Mouse (Mus musculus) lung, postnatal 0 days (tissue): ENCODE results near the gene Hic2. TPM values are rescaled to one million over a fixed set of nuclear protein-coding genes. Genes with fewer than 3 reads are reported as not detected.

ENCODE experiments used
- ATAC-seq: fragments of 200-750 bp; cut with Nextera tagmentation; 2 replicates; pipeline ENCODE4 v1.8.0; 2017; ENCODE audit warnings: moderate library complexity
- DNase-seq: peaks from one replicate; pipeline ENCODE4 v3.0.0-alpha.2; 2016; ENCODE audit warnings: low spot score
- H3K27ac ChIP-seq: fragments of 300-500 bp; sonication (generic); 2 replicates; pipeline ENCODE4 v1.5.1; 2014; ENCODE audit warnings: antibody characterized with exemption, mild to moderate bottlenecking, low read length, mixed read lengths
- H3K27me3 ChIP-seq: fragments of 300-500 bp; sonication (generic); replicated peaks from 2 replicates; pipeline ENCODE4 v1.6.1; 2014; ENCODE audit warnings: low read length, mixed read lengths; ENCODE audit not compliant: insufficient read depth
- H3K36me3 ChIP-seq: fragments of 300-500 bp; sonication (generic); 2 replicates; pipeline ENCODE4 v1.6.1; 2014; ENCODE audit warnings: low read length, mixed read lengths; ENCODE audit not compliant: insufficient read depth
- H3K4me1 ChIP-seq: fragments of 300-500 bp; sonication (generic); 2 replicates; pipeline ENCODE4 v1.6.1; 2014; ENCODE audit warnings: antibody characterized with exemption, low read depth, low read length, mixed read lengths; ENCODE audit not compliant: insufficient read depth
- H3K4me2 ChIP-seq: fragments of 300-500 bp; sonication (generic); replicated peaks from 2 replicates; pipeline ENCODE4 v1.6.1; 2014; ENCODE audit warnings: low read depth, mild to moderate bottlenecking, low read length, moderate library complexity, mixed read lengths
- H3K4me3 ChIP-seq: fragments of 300-500 bp; sonication (generic); 2 replicates; pipeline ENCODE4 v1.5.1; 2014; ENCODE audit warnings: low read depth, low read length
- H3K9ac ChIP-seq: fragments of 300-500 bp; sonication (generic); replicated peaks from 2 replicates; pipeline ENCODE4 v1.6.1; 2014; ENCODE audit warnings: low read depth, mild to moderate bottlenecking
- H3K9me3 ChIP-seq: fragments of 300-500 bp; sonication (generic); 2 replicates; pipeline ENCODE4 v1.6.1; 2016; ENCODE audit warnings: low read length, mixed read lengths
- CTCF ChIP-seq: IDR thresholded peaks from 2 replicates; pipeline ENCODE4 v1.5.1; 2016; ENCODE audit warnings: antibody characterized with exemption, mild to moderate bottlenecking
- EP300 ChIP-seq: IDR thresholded peaks from 2 replicates; pipeline ENCODE4 v1.6.1; 2016; ENCODE audit warnings: antibody characterized with exemption, mild to moderate bottlenecking, control low read depth
- WGBS: fragments of 180-500 bp; shearing (Covaris S2); extraction: QIAGEN DNeasy Blood & Tissue Kit; methylation state at CpG from one replicate; pipeline ENCODE4 v1.1.7; 2014; 5-methylcytosine and 5-hydroxymethylcytosine counted together
- polyA plus RNA-seq: library from polyadenylated mRNA; unstranded; fragments of >200 nt; fragmentation: Nextera tagmentation; extraction: Ambion mirVana; gene quantifications from 2 replicates; pipeline ENCODE4 v1.2.1, GENCODE M21; 2015

Gene Hic2
- 2.0 and 2.2 TPM in 2 replicates for polyA plus RNA-seq

GRCm38 (mm10) chr16:17232794-17233701 lies at the start of gene Hic2:
Gene Hic2 (plus strand): TSS chr16:17233572.
- Histone ChIP-seq H3K4me2 (peak within 1 kb of the TSS; percentile 97), H3K9me3 (no peaks in the 10 kb centered on the region), H3K4me1 (peaks cover 5% of the 10 kb centered on the region; the same call in 1 of the 2 replicates), H3K36me3 (no peaks in the 10 kb centered on the region), H3K27me3 (no peaks in the 10 kb centered on the region), H3K27ac (peak within 1 kb of the TSS; percentile 88), H3K4me3 (peak within 1 kb of the TSS; percentile 96), H3K9ac (peak within 1 kb of the TSS; percentile 76)
- no peak for TF ChIP-seq EP300
- no peak for TF ChIP-seq CTCF
- ATAC-seq, result peak; percentile 98
- 2% methylated on average over 51 of the region's 59 CpGs for WGBS
- DNase-seq, result peak; percentile 98

- Histone ChIP-seq H3K27ac (no peak overlapping the region), H3K36me3 (peaks cover 5% of the 10 kb centered on the region; the same call in 1 of the 2 replicates), H3K9me3 (no peaks in the 10 kb centered on the region), H3K4me2 (no peak overlapping the region), H3K4me1 (no peaks in the 10 kb centered on the region; the same call in 1 of the 2 replicates), H3K4me3 (no peak overlapping the region), H3K27me3 (no peaks in the 10 kb centered on the region), H3K9ac (no peak overlapping the region)
- ATAC-seq (no peak), DNase-seq (no peak)
- TF ChIP-seq CTCF (no peak), EP300 (no peak)
Observed at GRCm38 (mm10) chr16:17185475-17185874, 47.9 kb upstream of the Hic2 start.

GRCm38 (mm10) chr16:17193823-17194222 lies 39.5 kb upstream of the Hic2 start:
- 95% methylated on average over 4 of the region's 4 CpGs for WGBS
- Histone ChIP-seq H3K36me3 (no peaks in the 10 kb centered on the region), H3K4me2 (no peak overlapping the region), H3K27me3 (no peaks in the 10 kb centered on the region), H3K4me3 (no peak overlapping the region), H3K4me1 (no peaks in the 10 kb centered on the region), H3K27ac (no peak overlapping the region), H3K9me3 (no peaks in the 10 kb centered on the region), H3K9ac (no peak overlapping the region)
- TF ChIP-seq CTCF (no peak), EP300 (no peak)
- ATAC-seq (no peak), DNase-seq (no peak)

- Histone ChIP-seq H3K27me3 (no peaks in the 10 kb centered on the region), H3K36me3 (no peaks in the 10 kb centered on the region), H3K4me2 (peak overlapping the region; percentile 79), H3K4me3 (peak overlapping the region; percentile 99), H3K9me3 (no peaks in the 10 kb centered on the region), H3K27ac (peak overlapping the region; percentile 78), H3K9ac (peak overlapping the region; percentile 98), H3K4me1 (peaks cover 7% of the 10 kb centered on the region; the same call in 1 of the 2 replicates)
- TF ChIP-seq CTCF (no peak), EP300 (no peak)
- peak; percentile 23 for DNase-seq
- ATAC-seq, result 0 out of 2 replicates have a peak, but pooled peaks have one; percentile 1
- 2% methylated on average over 24 of the region's 24 CpGs for WGBS
Observed at GRCm38 (mm10) chr16:17200121-17200952, 33.0 kb upstream of the Hic2 start.

- no peaks in the 10 kb centered on the region for H3K9me3 ChIP-seq
- H3K4me3 ChIP-seq, result peak overlapping the region; percentile 99
- WGBS, result under 1% methylated on average over 54 of the region's 72 CpGs
- no peaks in the 10 kb centered on the region for H3K27me3 ChIP-seq
- H3K4me2 ChIP-seq, result peak overlapping the region; percentile 79
- no peaks in the 10 kb centered on the region for H3K36me3 ChIP-seq
- H3K4me1 ChIP-seq, result peaks cover 7% of the 10 kb centered on the region; the same call in 1 of the 2 replicates
- ATAC-seq, result peak; percentile 90
- peak; percentile 92 for DNase-seq
- peak overlapping the region; percentile 98 for H3K9ac ChIP-seq
- peak overlapping the region; percentile 78 for H3K27ac ChIP-seq
- TF ChIP-seq CTCF (no peak), EP300 (no peak)
Observed at GRCm38 (mm10) chr16:17200953-17201707, 32.2 kb upstream of the Hic2 start.
